Mouse (Mus musculus) neutrophil, adult 59 days (primary cell): ENCODE measurements around the gene Nkapd1. TPM values are rescaled to one million over a fixed set of nuclear protein-coding genes. Genes with fewer than 3 reads are reported as not detected.

Experiments
- total RNA-seq, 2 experiments: library from RNA; stranded (reverse); gene quantifications; 1 replicate in 1 of 2; 2 replicates in 1 of 2; pipeline ENCODE4 v1.2.4; 2023

Gene Nkapd1
- 10 to 100 TPM; 11.6 to 15.6 TPM for total RNA-seq

DNA sequence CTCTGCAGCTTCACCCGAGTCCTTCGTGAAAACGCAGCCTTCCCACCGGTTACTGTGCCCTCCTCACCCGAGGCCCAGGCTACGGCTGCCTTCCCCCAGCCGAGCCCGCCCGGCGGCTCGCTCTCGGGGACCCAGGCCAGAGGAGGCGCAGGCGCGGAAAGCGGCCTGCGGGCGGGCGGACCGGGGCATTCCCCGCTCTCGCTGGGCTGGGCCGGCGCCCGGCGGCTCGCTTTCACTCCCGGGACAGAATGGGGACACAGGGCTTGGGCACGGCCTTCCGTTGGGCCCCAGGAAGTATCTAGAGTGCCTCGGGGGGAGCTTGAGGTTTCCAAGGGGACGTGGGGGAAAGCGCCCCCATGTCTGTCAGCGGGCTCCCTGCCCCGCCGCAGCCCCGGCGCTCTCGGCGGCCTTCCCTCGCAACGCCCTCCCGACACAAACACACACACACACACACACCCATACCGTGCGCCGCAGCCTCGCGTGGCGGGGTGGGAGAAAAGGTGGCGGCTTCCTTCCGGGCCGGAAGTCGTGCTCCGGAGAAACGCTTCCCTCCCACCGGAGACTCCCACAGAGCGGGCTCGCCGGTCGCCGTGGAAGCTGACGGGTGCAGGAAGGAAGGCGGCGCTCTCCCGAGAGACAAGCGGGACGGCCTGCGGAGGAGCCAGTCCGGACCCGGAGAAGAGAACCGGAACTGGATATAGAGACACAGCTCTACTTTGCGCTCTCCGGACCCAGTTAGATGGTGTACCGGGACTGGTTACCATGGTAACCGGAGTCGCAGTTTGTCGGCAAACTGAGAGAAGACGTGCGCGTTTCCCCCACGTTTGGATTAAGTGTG, at the start of gene Nkapd1, which contains the start of gene Pih1d2:
Nkapd1 (minus strand) TSS at position 699 of the 838 bp plus-strand sequence.
Pih1d2 (plus strand) TSS at position 556 of the 838 bp plus-strand sequence.

DNA sequence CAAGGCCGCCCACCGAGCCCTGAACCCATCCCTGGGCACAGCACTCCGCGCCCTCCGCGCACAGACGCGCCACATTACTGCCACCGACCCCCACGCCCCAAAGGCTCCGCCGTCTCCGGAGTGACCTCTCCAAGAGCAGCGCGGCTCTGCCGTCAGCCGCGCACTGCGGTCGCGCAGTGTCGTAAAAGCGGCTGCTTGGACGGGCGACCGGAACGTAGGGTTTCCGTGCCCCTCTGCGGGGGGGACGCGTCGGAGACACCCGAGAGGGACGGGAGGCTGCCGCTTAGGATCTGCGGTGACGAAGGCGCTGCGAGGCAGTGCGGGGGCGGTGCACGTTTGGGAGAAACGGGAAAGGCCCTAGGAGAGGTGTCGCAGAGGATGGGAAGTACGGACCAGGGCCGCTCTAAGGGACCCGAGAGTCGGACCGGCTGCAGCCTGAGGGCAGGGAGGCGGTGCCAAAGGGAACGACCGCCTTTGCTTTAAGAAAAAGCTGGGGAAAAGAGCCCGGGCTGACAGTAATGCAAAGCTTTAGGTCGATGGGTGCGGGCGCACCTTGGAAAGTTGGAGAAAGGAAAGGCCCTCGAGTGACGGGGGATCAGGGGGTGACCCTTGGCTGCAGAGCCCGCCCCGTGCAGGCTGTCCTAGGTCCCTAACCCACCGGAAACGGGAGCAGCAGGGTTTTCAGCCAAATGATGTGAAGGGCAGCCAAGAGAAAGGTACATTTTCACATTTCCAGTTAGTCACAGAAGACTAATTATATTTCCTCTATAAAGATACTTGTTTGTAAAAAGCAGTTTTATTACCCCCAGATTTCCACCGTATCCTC, 42.3 kb upstream of the Nkapd1 start, which contains the start of gene Dlat:
Dlat (minus strand) TSS at position 389 of the 826 bp plus-strand sequence.

DNA sequence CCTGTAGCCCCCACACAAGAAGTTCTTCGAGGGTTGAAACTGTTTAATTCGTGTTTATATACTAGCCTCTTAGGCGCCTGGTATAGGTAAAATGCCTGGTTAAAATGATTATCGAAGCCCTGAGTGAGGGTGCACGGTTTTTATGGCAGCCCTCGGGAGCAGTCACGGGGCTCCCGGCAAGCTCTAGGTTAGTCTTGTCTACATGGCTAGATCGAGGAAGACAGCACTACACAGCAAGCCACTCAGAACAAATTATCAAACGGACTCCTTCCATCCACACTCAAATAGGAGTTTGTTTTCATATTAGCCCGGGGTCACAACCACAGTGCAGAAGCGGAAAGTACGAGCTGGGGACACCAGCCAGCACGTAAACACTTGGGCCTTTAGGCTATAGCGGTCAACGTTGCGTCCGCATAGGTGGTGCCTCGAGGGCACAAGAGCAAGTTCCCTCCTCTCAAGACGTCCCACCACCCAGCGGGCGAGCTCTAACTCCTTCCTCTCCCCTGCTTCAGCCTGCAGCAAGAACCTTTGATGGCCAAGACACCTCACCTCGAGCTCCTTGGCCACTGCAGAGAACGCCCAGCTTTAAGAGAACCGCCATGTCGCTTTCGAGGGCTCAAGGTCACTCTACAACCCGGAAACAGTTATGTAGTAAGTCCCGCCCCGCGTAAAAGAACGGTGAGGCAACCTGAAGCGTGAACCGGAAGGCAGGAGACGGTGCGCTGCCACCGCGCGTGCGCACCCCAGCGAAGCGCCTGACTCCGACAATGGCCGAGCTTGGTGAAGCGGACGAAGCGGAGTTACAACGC, 13.9 kb downstream of the Nkapd1 start, which contains the start of the genes Sdhd and Timm8b:
Sdhd (minus strand) TSS at position 624 of the 809 bp plus-strand sequence.
Timm8b (plus strand) TSS at position 722 of the 809 bp plus-strand sequence.

DNA sequence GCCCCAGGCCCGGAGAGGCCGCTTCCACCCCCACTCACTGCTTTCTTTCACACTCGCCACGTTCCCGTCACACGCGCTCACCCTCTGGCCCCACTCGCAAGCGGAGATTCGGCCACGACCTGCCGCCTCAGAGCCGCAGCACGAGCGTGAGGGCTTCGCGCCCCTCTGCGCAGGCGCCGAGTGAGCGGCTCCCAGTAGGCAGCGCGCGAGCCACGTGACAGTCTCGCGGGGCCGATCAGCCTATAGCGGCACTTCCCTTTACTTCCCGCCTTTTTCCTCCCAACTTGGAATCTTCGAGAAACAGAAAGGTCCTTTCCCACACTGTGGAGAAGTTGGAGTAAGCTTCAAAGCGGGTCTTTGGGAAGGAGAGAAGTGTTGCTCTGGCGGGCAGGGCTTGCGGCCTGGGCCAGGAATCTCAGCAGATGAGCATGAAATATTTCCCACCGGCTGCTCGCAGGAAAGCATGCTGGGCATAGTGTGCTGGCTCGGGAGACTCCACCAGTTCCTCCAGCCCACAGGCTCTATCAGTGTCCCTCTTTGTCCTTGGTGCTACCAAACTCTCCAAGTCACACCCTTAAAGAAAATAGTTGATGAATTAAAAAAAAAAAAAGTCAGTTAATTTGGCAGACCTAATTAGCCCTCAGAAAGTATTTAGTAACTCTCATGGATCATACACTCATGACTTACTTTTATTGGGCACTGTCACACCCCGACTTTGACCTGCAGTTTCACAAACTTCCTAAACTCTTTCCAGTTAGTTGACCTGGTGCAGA, 55.9 kb downstream of the Nkapd1 start, which contains the start of gene Tex12:
Tex12 (minus strand) TSS at position 181 of the 773 bp plus-strand sequence.

Other genes starting within 250 kb of the Nkapd1 start
- gene Plet1, start 122.9 kb downstream of the Nkapd1 start, total RNA-seq: not detected
- gene Pts, start 88.7 kb downstream of the Nkapd1 start, total RNA-seq: 10 to 100 TPM; 43.3 to 51.7 TPM
- 1 to 10 TPM; 5.0 to 6.4 TPM for gene Il18, start 62.6 kb downstream of the Nkapd1 start, total RNA-seq
- 1 to 10 TPM in 1 of 2 experiments, under 1 TPM in 1; 0.97 to 1.2 TPM for gene Bco2, start 62.3 kb downstream of the Nkapd1 start, total RNA-seq
- gene Tex12, start 56.1 kb downstream of the Nkapd1 start, total RNA-seq: not detected
- gene Sdhd, start 13.7 kb downstream of the Nkapd1 start, total RNA-seq: 10 to 100 TPM; 80.6 to 81.3 TPM
- gene Timm8b, start 13.6 kb downstream of the Nkapd1 start, total RNA-seq: 10 to 100 TPM; 51.8 to 58.1 TPM
- under 1 TPM in 1 of 2 experiments, not detected in 1; 0.33 TPM for gene Pih1d2, start 143 bp downstream of the Nkapd1 start, total RNA-seq
- 10 to 100 TPM; 16.8 to 19.7 TPM for gene Dlat, start 42.3 kb upstream of the Nkapd1 start, total RNA-seq
- not detected for gene Dixdc1, start 122.1 kb upstream of the Nkapd1 start, total RNA-seq
- not detected for gene 2310030G06Rik, start 129.1 kb upstream of the Nkapd1 start, total RNA-seq
- 1 to 10 TPM; 1.4 to 2.1 TPM for gene Cryab, start 133.9 kb upstream of the Nkapd1 start, total RNA-seq
- gene Hspb2, start 134.9 kb upstream of the Nkapd1 start, total RNA-seq: not detected
- 1 to 10 TPM; 4.1 to 8.1 TPM for gene Fdxacb1, start 150.8 kb upstream of the Nkapd1 start, total RNA-seq
- gene Alg9, start 157.6 kb upstream of the Nkapd1 start, total RNA-seq: 10 to 100 TPM; 12.7 to 14.5 TPM
- gene 1110032A03Rik, start 158.1 kb upstream of the Nkapd1 start, total RNA-seq: 1 to 10 TPM; 7.9 to 9.5 TPM
- gene Ppp2r1b, start 227.8 kb upstream of the Nkapd1 start, total RNA-seq: 10 to 100 TPM; 24.1 to 27.8 TPM